Mouse (Mus musculus): ENCODE data around the gene Vcp. TPM values are rescaled to one million over a fixed set of nuclear protein-coding genes. Genes with fewer than 3 reads are reported as not detected.

Gene Vcp
- polyA plus RNA-seq (2014; fragmentation: Illumina TruSeq; extraction: RNeasy Lipid Tissue Mini Kit (QIAGEN cat#74804); ENCODE audit: low read depth, low replicate concordance) = 167 TPM

GRCm38 (mm10) chr4:43000141-43000986, at the start of gene Vcp:
Gene Vcp, minus strand, starts transcription at chr4:43000507.

GRCm38 (mm10) chr4:43045659-43046302, 45.5 kb upstream of the Vcp start, which contains the start of gene Fam214b:
Gene Fam214b, minus strand, starts transcription at chr4:43046220.

GRCm38 (mm10) chr4:43031237-43031995, 31.1 kb upstream of the Vcp start, which contains the start of gene Stoml2:
Gene Stoml2, minus strand, starts transcription at chr4:43031710.

GRCm38 (mm10) chr4:43025084-43025960, 25.0 kb upstream of the Vcp start, which contains the start of gene Pigo:
Gene Pigo, minus strand, starts transcription at chr4:43025819.

GRCm38 (mm10) chr4:43010161-43011038, 10.1 kb upstream of the Vcp start, which contains the start of gene Fancg:
Gene Fancg, minus strand, starts transcription at chr4:43010506.

GRCm38 (mm10) chr4:42969304-42969703, 31.0 kb downstream of the Vcp start, which contains the start of gene 1700022I11Rik:
Gene 1700022I11Rik, plus strand, starts transcription at chr4:42969604.

GRCm38 (mm10) chr4:42949676-42950051, 50.6 kb downstream of the Vcp start, which contains the start of gene Dnajb5:
Gene Dnajb5, plus strand, starts transcription at chr4:42949814.

Other genes starting within 250 kb of the Vcp start
- not detected for gene Ccl19, start 243.9 kb downstream of the Vcp start, polyA plus RNA-seq (2014; fragmentation: Illumina TruSeq; extraction: RNeasy Lipid Tissue Mini Kit (QIAGEN cat#74804); ENCODE audit: low read depth, low replicate concordance)
- not detected for gene Ccl21a, start 226.5 kb downstream of the Vcp start, polyA plus RNA-seq (2014; fragmentation: Illumina TruSeq; extraction: RNeasy Lipid Tissue Mini Kit (QIAGEN cat#74804); ENCODE audit: low read depth, low replicate concordance)
- gene Fam205a1, start 146.6 kb downstream of the Vcp start, polyA plus RNA-seq (2014; fragmentation: Illumina TruSeq; extraction: RNeasy Lipid Tissue Mini Kit (QIAGEN cat#74804); ENCODE audit: low read depth, low replicate concordance) = not detected
- gene Gm12394, start 143.7 kb downstream of the Vcp start, polyA plus RNA-seq (2014; fragmentation: Illumina TruSeq; extraction: RNeasy Lipid Tissue Mini Kit (QIAGEN cat#74804); ENCODE audit: low read depth, low replicate concordance) = not detected
- gene Fam205c, start 126.3 kb downstream of the Vcp start, polyA plus RNA-seq (2014; fragmentation: Illumina TruSeq; extraction: RNeasy Lipid Tissue Mini Kit (QIAGEN cat#74804); ENCODE audit: low read depth, low replicate concordance) = not detected
- 0.28 TPM for gene Phf24, start 83.8 kb downstream of the Vcp start, polyA plus RNA-seq (2014; fragmentation: Illumina TruSeq; extraction: RNeasy Lipid Tissue Mini Kit (QIAGEN cat#74804); ENCODE audit: low read depth, low replicate concordance)
- gene Dnajb5, start 50.7 kb downstream of the Vcp start, polyA plus RNA-seq (2014; fragmentation: Illumina TruSeq; extraction: RNeasy Lipid Tissue Mini Kit (QIAGEN cat#74804); ENCODE audit: low read depth, low replicate concordance) = 0.49 TPM
- not detected for gene 1700022I11Rik, start 30.9 kb downstream of the Vcp start, polyA plus RNA-seq (2014; fragmentation: Illumina TruSeq; extraction: RNeasy Lipid Tissue Mini Kit (QIAGEN cat#74804); ENCODE audit: low read depth, low replicate concordance)
- gene Fancg, start 10.0 kb upstream of the Vcp start, polyA plus RNA-seq (2014; fragmentation: Illumina TruSeq; extraction: RNeasy Lipid Tissue Mini Kit (QIAGEN cat#74804); ENCODE audit: low read depth, low replicate concordance) = 2.9 TPM
- 2.6 TPM for gene Pigo, start 25.3 kb upstream of the Vcp start, polyA plus RNA-seq (2014; fragmentation: Illumina TruSeq; extraction: RNeasy Lipid Tissue Mini Kit (QIAGEN cat#74804); ENCODE audit: low read depth, low replicate concordance)
- 28.3 TPM for gene Stoml2, start 31.2 kb upstream of the Vcp start, polyA plus RNA-seq (2014; fragmentation: Illumina TruSeq; extraction: RNeasy Lipid Tissue Mini Kit (QIAGEN cat#74804); ENCODE audit: low read depth, low replicate concordance)
- gene Fam214b, start 45.7 kb upstream of the Vcp start, polyA plus RNA-seq (2014; fragmentation: Illumina TruSeq; extraction: RNeasy Lipid Tissue Mini Kit (QIAGEN cat#74804); ENCODE audit: low read depth, low replicate concordance) = 1.9 TPM
- 5.1 TPM for gene Unc13b, start 58.4 kb upstream of the Vcp start, polyA plus RNA-seq (2014; fragmentation: Illumina TruSeq; extraction: RNeasy Lipid Tissue Mini Kit (QIAGEN cat#74804); ENCODE audit: low read depth, low replicate concordance)

Data from kidney, adult 10 weeks (tissue).